Mouse (Mus musculus) hindbrain, embryonic 16.5 days (tissue): ENCODE data around the gene Nrxn3. TPM values are rescaled to one million over a fixed set of nuclear protein-coding genes. Genes with fewer than 3 reads are reported as not detected.
A peak's percentile ranks its signal among the peaks of the same experiment; 100 is the strongest.

Experiments
- ATAC-seq: fragments of 200-750 bp; cut with Nextera tagmentation; 2 replicates; pipeline ENCODE4 v1.8.0; 2017; ENCODE audit warnings: moderate TSS enrichment, moderate library complexity
- H3K27ac ChIP-seq: fragments of 300-500 bp; sonication (generic); 2 replicates; pipeline ENCODE4 v1.5.1; 2014; ENCODE audit warnings: low read depth, mild to moderate bottlenecking, control low read depth, low read length, moderate library complexity
- H3K27me3 ChIP-seq: fragments of 300-500 bp; sonication (generic); replicated peaks from 2 replicates; pipeline ENCODE4 v1.6.1; 2014; ENCODE audit warnings: low read length; ENCODE audit not compliant: control insufficient read depth, insufficient read depth
- H3K36me3 ChIP-seq: fragments of 300-500 bp; sonication (generic); 2 replicates; pipeline ENCODE4 v1.6.1; 2014; ENCODE audit warnings: mild to moderate bottlenecking, low read length, moderate library complexity, mixed read lengths; ENCODE audit not compliant: control insufficient read depth, insufficient read depth
- H3K4me1 ChIP-seq: fragments of 300-500 bp; sonication (generic); 2 replicates; pipeline ENCODE4 v1.6.1; 2014; ENCODE audit warnings: low read depth, low read length; ENCODE audit not compliant: control insufficient read depth, insufficient read depth
- H3K4me2 ChIP-seq: fragments of 300-500 bp; sonication (generic); 2 replicates; pipeline ENCODE4 v1.6.1; 2014; ENCODE audit warnings: mild to moderate bottlenecking, low read length, control low read depth, moderate library complexity
- H3K4me3 ChIP-seq: fragments of 300-500 bp; sonication (generic); 2 replicates; pipeline ENCODE4 v1.5.1; 2014; ENCODE audit warnings: mild to moderate bottlenecking, low read length, control low read depth, moderate library complexity
- H3K9ac ChIP-seq: fragments of 300-500 bp; sonication (generic); 2 replicates; pipeline ENCODE4 v1.6.1; 2014; ENCODE audit warnings: low read depth, mild to moderate bottlenecking, control low read depth, low read length, moderate library complexity
- H3K9me3 ChIP-seq: fragments of 300-500 bp; sonication (generic); 2 replicates; pipeline ENCODE4 v1.6.1; 2014; ENCODE audit warnings: mild to moderate bottlenecking, low read length, moderate library complexity; ENCODE audit not compliant: control insufficient read depth
- WGBS: fragments of 180-500 bp; shearing (Covaris S2); extraction: QIAGEN DNeasy Blood & Tissue Kit; methylation state at CpG from one replicate; pipeline ENCODE4 v1.1.7; 2014; 5-methylcytosine and 5-hydroxymethylcytosine counted together
- polyA plus RNA-seq: library from polyadenylated mRNA; unstranded; fragments of >200 nt; fragmentation: Nextera tagmentation; extraction: Ambion mirVana; gene quantifications from 2 replicates; pipeline ENCODE4 v1.2.1, GENCODE M21; 2015

The Nrxn3 gene
- polyA plus RNA-seq, 1 experiment from 2014 or later = 99.6 TPM

GRCm38 (mm10) chr12:89954441-89955070, 1231.9 kb downstream of the Nrxn3 start:
- H3K27me3 ChIP-seq = no peaks in the 10 kb centered on the region
- H3K4me2 ChIP-seq = no peak overlapping the region
- peak; percentile 60 for ATAC-seq
- H3K27ac ChIP-seq = no peak overlapping the region
- H3K9me3 ChIP-seq = no peaks in the 10 kb centered on the region
- WGBS = 64% methylated on average over 5 of the region's 5 CpGs
- H3K4me1 ChIP-seq = no peaks in the 10 kb centered on the region
- H3K4me3 ChIP-seq = no peak overlapping the region
- no peaks in the 10 kb centered on the region for H3K36me3 ChIP-seq
- H3K9ac ChIP-seq = no peak overlapping the region

GRCm38 (mm10) chr12:89963073-89963472, 1240.4 kb downstream of the Nrxn3 start:
- Histone ChIP-seq H3K36me3 (no peaks in the 10 kb centered on the region), H3K4me2 (no peak overlapping the region), H3K9me3 (no peaks in the 10 kb centered on the region), H3K27ac (no peak overlapping the region), H3K9ac (no peak overlapping the region), H3K27me3 (no peaks in the 10 kb centered on the region), H3K4me3 (no peak overlapping the region), H3K4me1 (no peaks in the 10 kb centered on the region)
- no peak for ATAC-seq
- WGBS = 56% methylated on average over 1 of the region's 1 CpGs

DNA sequence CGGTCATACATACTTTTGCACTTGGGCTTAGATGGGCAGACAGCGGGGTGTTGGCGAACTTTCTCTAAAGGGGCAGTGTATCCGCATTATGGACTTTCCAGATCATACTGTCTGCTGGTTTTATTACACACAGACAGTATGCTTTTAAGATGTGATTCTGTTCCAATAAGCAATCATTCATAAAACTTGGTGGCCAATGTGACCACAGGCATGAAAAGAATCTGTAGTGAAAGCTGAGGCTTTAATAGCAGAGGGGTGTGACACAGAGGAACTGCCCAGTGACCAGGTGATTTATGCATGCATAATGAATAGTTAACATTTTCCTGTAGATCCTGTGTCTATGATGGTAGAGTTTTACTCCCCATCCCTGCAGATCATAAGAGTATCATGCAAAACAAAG, 1254.0 kb downstream of the Nrxn3 start:
- Histone ChIP-seq H3K9me3 (no peaks in the 10 kb centered on the region), H3K9ac (no peak overlapping the region), H3K4me1 (no peaks in the 10 kb centered on the region), H3K4me3 (no peak overlapping the region), H3K36me3 (no peaks in the 10 kb centered on the region), H3K4me2 (no peak overlapping the region), H3K27ac (no peak overlapping the region), H3K27me3 (no peaks in the 10 kb centered on the region)
- ATAC-seq = no peak
- WGBS = 94% methylated on average over 4 of the region's 4 CpGs

GRCm38 (mm10) chr12:89977479-89977878, 1254.8 kb downstream of the Nrxn3 start:
- 84% methylated on average over 5 of the region's 5 CpGs for WGBS
- Histone ChIP-seq H3K4me1 (no peaks in the 10 kb centered on the region; the same call in 1 of the 2 replicates), H3K27ac (no peak overlapping the region), H3K27me3 (no peaks in the 10 kb centered on the region), H3K4me3 (no peak overlapping the region), H3K9me3 (no peaks in the 10 kb centered on the region), H3K9ac (no peak overlapping the region), H3K4me2 (no peak overlapping the region), H3K36me3 (no peaks in the 10 kb centered on the region)
- ATAC-seq = no peak

DNA sequence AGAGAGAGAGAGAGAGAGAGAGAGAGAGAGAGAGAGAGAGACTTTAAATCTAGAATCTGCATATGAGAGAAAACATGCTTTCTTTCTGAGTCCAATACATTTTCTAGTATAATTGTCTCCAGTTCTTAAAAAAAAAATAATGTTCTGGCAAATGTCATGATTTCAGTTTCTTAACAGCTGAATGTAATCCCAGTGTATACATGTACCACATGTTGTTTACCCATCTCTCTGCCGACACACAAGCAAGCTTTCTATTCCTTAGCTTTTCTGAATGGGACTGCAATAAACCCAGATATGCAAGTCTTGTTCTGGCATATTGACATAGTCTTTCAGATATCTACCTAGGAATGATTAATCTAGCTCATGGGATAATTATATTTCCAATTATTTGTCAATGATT, 1256.5 kb downstream of the Nrxn3 start:
- Histone ChIP-seq H3K27me3 (no peaks in the 10 kb centered on the region), H3K9me3 (no peaks in the 10 kb centered on the region), H3K36me3 (no peaks in the 10 kb centered on the region), H3K9ac (no peak overlapping the region), H3K27ac (no peak overlapping the region), H3K4me2 (no peak overlapping the region), H3K4me1 (no peaks in the 10 kb centered on the region; the same call in none of the 2 replicates), H3K4me3 (no peak overlapping the region)
- no peak for ATAC-seq
- 81% methylated on average over 1 of the region's 1 CpGs for WGBS

DNA sequence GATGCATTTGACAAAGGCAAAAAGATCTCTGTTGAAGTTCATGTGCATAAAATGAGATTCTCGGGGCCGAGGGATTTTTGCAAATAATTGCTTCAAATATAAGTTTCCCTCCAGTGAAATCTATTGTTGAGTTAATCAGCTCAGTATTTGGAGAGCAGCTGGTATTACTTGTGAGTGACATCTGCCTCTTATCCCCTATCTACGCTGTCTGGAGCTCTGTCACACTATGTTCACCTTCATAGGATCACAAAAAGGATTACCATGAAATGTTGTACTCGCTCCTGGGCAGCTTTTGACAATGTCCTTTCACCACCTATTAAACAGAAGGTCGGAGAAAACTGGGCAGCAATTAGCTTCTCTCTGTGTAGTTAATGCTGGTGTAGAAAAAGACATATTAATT, 1259.8 kb downstream of the Nrxn3 start:
- Histone ChIP-seq H3K9ac (no peak overlapping the region), H3K4me1 (no peaks in the 10 kb centered on the region; the same call in none of the 2 replicates), H3K27ac (0 out of 2 replicates have a peak overlapping the region, but pooled peaks have one; percentile 48), H3K4me3 (no peak overlapping the region), H3K36me3 (no peaks in the 10 kb centered on the region), H3K4me2 (no peak overlapping the region), H3K27me3 (no peaks in the 10 kb centered on the region), H3K9me3 (no peaks in the 10 kb centered on the region)
- whole genome bisulfite sequencing = 48% methylated on average over 5 of the region's 5 CpGs
- peak; percentile 48; the same call in 1 of the 2 replicates for ATAC-seq

DNA sequence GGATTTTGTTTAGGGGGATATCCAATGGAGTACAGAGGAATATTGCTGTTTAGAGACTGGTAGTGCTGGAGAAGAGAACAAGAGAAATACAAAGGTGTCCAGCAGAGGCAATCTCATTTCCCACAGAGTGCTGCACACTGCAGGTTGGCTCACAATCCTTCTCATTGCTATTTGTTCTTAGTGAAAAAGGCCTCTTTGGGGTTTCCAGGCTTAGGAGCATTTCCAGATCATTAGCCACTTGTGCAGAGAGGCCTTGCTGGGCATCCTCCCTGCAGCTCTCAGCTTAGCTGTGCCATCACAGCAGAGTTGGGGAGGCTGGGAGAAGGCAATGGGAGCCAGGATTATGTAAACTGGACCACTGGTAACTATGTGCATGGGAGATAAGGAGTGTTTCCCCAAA, 1260.7 kb downstream of the Nrxn3 start:
- H3K36me3 ChIP-seq = no peaks in the 10 kb centered on the region
- no peaks in the 10 kb centered on the region for H3K9me3 ChIP-seq
- no peak overlapping the region for H3K9ac ChIP-seq
- no peaks in the 10 kb centered on the region for H3K27me3 ChIP-seq
- no peak overlapping the region for H3K4me2 ChIP-seq
- H3K4me1 ChIP-seq = no peaks in the 10 kb centered on the region; the same call in none of the 2 replicates
- 0 out of 2 replicates have a peak overlapping the region, but pooled peaks have one; percentile 26 for H3K27ac ChIP-seq
- no peak overlapping the region for H3K4me3 ChIP-seq
- ATAC-seq = peak; percentile 50; the same call in 1 of the 2 replicates

- Histone ChIP-seq H3K9ac (no peak overlapping the region), H3K27ac (no peak overlapping the region), H3K9me3 (no peaks in the 10 kb centered on the region), H3K27me3 (no peaks in the 10 kb centered on the region), H3K36me3 (no peaks in the 10 kb centered on the region), H3K4me1 (no peaks in the 10 kb centered on the region; the same call in none of the 2 replicates), H3K4me2 (no peak overlapping the region), H3K4me3 (no peak overlapping the region)
- 0 out of 2 replicates have a peak, but pooled peaks have one; percentile 30 for ATAC-seq
- 62% methylated on average over 6 of the region's 6 CpGs for WGBS
Observed at GRCm38 (mm10) chr12:89986219-89986618, 1263.5 kb downstream of the Nrxn3 start.

GRCm38 (mm10) chr12:89993273-89993672, 1270.6 kb downstream of the Nrxn3 start:
- H3K4me3 ChIP-seq = no peak overlapping the region
- no peak for ATAC-seq
- 71% methylated on average over 5 of the region's 5 CpGs for WGBS
- H3K27me3 ChIP-seq = no peaks in the 10 kb centered on the region
- H3K27ac ChIP-seq = no peak overlapping the region
- no peaks in the 10 kb centered on the region for H3K36me3 ChIP-seq
- no peak overlapping the region for H3K9ac ChIP-seq
- no peaks in the 10 kb centered on the region for H3K4me1 ChIP-seq
- no peaks in the 10 kb centered on the region for H3K9me3 ChIP-seq
- no peak overlapping the region for H3K4me2 ChIP-seq
